Mouse (Mus musculus): ENCODE results near the gene Hist1h4k. TPM values are rescaled to one million over a fixed set of nuclear protein-coding genes. Genes with fewer than 3 reads are reported as not detected.
"Not testable (repeated sequence)": the region's sequence is repeated elsewhere in the genome, so short reads cannot be mapped to it uniquely, and the experiment has no call there.

Hist1h4k gene
- polyA plus RNA-seq, 1 experiment from 2014 or later = 8.9 TPM

DNA sequence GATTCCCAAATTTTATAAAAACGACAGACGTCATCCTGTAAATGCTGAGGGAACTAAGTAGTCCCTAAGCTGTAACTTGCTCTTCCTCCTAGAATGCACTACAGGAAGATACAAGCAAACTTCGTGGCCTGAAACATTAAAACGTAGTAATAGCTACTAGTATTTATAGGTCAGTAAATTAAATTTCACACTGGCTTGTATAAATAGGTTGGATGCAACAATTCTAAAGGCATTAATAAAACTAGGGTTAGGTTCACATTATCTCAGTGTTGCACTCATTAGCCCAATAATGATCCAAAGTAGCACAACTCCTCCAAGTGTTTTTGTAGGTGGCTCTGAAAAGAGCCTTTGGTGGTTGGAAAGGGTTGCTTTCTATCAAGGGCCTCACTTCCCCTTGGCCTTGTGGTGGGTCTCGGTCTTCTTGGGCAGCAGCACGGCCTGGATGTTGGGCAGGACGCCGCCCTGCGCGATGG is 2.8 kb upstream of the Hist1h4k start:
- no peaks in the 10 kb centered on the region for H3K27me3 ChIP-seq
- WGBS = 3% methylated on average over 10 of the region's 10 CpGs

DNA sequence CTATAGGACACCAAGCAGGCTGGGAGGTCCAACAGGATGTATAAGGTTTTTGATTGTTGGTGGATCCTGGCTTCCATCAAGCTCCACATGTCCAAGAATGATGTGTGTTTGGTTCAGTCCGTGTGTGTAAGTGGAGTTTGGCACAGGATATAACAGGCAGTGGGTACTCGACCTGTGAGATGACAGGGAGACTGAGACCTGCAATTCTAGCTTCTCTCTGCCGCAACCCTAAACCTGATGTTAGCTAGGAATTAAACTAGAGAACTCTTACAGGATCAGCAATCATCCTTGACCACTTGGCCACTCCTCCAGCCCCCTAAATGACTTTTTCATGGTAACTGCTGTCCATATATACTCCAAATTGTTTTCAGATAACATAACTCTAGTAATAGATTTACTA is 2.1 kb upstream of the Hist1h4k start:
- peak overlapping the region; percentile 96 for H3K27ac ChIP-seq
- H3K4me3 ChIP-seq = no peak overlapping the region
- ATAC-seq (ENCODE audit: insufficient number of reproducible peaks, insufficient read depth, low FRiP score, low TSS enrichment) = no peak
- WGBS = 40% methylated on average over 3 of the region's 3 CpGs
- H3K27me3 ChIP-seq = no peaks in the 10 kb centered on the region
- no peaks in the 10 kb centered on the region for H3K36me3 ChIP-seq
- H3K4me2 ChIP-seq (replicated peaks) = peak overlapping the region; percentile 69
- no peak overlapping the region for H3K9ac ChIP-seq
- H3K9me3 ChIP-seq = no peaks in the 10 kb centered on the region
- peaks cover 19% of the 10 kb centered on the region for H3K4me1 ChIP-seq

More for the DNA sequence above, 2.8 kb upstream of the Hist1h4k start:
- peak overlapping the region; percentile 49 for H3K9ac ChIP-seq
- peak overlapping the region; percentile 96 for H3K27ac ChIP-seq
- H3K36me3 ChIP-seq = no peaks in the 10 kb centered on the region
- ATAC-seq (ENCODE audit: insufficient number of reproducible peaks, insufficient read depth, low FRiP score, low TSS enrichment) = no peak
- no peaks in the 10 kb centered on the region for H3K9me3 ChIP-seq
- peak overlapping the region; percentile 69 for H3K4me2 ChIP-seq (replicated peaks)
- peaks cover 16% of the 10 kb centered on the region for H3K4me1 ChIP-seq
- H3K4me3 ChIP-seq = peak overlapping the region; percentile 46

DNA sequence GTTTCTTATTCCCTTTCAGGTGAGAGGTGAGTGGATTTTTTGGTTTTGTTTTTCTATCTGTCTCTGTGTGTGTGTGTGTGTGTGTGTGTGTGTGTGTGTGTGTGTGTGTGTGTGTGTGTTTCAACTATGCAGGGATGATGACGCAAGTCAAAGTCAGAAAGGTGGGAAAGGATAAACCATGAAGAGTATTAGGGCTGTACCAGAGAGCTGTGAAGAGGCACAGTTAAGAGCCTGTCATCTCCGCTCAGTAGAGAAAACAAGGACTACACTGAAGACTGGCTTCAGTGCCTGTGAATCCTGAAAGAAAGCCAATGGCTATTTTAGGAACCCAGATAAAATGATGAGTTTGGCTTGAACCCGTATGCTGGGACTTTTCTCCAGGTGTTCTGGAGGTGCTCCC is 1.5 kb upstream of the Hist1h4k start:
- H3K9ac ChIP-seq = no peak overlapping the region
- H3K27ac ChIP-seq = peak overlapping the region; percentile 96

DNA sequence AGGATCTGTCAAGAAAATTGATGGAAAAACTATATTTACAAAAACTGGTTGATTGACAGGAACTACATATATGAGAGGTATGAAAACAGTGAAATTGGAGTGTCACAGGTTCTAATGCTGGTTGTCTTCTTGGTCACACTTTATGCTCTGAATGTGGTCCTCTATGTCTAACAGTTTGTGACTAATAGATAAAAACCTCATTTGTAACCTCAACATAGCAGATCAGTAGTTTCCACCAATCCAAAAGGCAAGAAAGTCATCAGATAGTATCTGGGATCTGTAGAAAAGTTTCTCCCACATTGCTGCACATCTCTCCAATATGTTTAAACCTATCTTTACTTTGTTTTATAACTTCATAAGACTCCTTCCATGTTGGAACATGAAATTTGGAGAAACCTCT is 1.1 kb upstream of the Hist1h4k start:
- Histone ChIP-seq H3K9ac (no peak overlapping the region), H3K27me3 (no peaks in the 10 kb centered on the region), H3K4me3 (no peak overlapping the region), H3K36me3 (no peaks in the 10 kb centered on the region), H3K9me3 (no peaks in the 10 kb centered on the region), H3K27ac (peak overlapping the region; percentile 96), H3K4me1 (peaks cover 20% of the 10 kb centered on the region), H3K4me2 (replicated peaks) (no peak overlapping the region)
- no peak for ATAC-seq (ENCODE audit: insufficient number of reproducible peaks, insufficient read depth, low FRiP score, low TSS enrichment)

More for the DNA sequence above, 1.5 kb upstream of the Hist1h4k start:
- ATAC-seq (ENCODE audit: insufficient number of reproducible peaks, insufficient read depth, low FRiP score, low TSS enrichment) = no peak
- Histone ChIP-seq H3K4me2 (replicated peaks) (no peak overlapping the region; the same call in 1 of the 2 replicates), H3K9me3 (no peaks in the 10 kb centered on the region), H3K4me3 (no peak overlapping the region), H3K4me1 (peaks cover 20% of the 10 kb centered on the region), H3K27me3 (no peaks in the 10 kb centered on the region), H3K36me3 (no peaks in the 10 kb centered on the region)
- WGBS = 74% methylated on average over 3 of the region's 3 CpGs

DNA sequence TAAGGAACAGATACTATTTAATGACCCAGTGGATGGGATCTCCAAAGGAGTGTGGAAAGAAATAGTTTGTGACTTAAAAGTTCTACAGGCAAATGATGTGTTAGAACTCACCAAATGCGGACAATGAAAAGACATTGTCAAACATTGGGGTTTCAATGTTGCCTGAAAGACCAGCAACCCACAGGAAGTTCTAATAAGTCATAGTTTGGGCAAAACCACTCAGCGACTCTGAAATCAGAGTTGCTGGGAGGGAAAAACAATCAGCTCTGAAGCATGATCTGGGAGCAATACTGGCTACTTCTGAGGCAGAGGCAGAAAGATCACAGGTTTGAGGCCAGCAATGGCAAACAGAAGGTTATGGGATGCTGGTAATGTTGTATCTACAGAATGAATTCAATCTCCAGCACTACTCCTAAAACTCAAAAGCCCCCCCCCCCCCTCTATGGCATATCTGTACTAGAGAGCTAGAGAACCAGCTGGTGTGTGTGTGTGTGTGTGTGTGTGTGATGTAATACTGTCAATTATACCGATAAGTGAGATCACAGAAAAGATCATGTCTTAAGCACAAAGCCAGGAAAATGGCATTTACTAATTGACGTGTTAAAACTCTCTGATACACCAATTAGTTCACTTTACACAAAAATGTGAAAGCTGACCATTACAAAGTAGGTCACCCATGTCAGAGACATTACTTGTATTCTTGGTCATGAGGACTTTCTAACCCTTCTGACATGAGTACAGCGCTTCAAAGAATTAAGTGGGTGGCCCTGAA is 732 bp downstream of the Hist1h4k start:
- ATAC-seq (ENCODE audit: insufficient number of reproducible peaks, insufficient read depth, low FRiP score, low TSS enrichment) = no peak
- WGBS = 4% methylated on average over 5 of the region's 5 CpGs

DNA sequence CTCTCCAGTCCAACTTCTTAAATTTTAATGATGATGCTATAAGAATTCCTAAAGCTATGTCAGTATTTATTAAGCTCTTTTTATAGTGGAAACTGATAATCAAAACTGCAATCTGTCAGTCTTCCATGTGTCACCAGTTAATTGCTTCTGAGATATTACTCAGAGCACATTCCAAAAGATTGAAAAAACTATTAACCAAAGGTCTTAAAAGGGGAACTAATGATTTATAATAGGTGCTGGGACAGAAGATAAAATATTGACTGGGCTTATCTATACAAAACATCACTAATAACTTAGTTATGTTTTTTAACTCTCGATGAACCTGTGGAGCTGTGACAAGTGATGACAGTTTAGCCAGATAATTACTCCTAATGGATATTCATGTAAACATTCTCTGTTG is 5.3 kb downstream of the Hist1h4k start:
- no peak for ATAC-seq (ENCODE audit: insufficient number of reproducible peaks, insufficient read depth, low FRiP score, low TSS enrichment)
- no peaks in the 10 kb centered on the region for H3K27me3 ChIP-seq
- 84% methylated on average over 1 of the region's 1 CpGs for WGBS
- H3K9me3 ChIP-seq = no peaks in the 10 kb centered on the region
- H3K4me3 ChIP-seq = no peak overlapping the region
- no peak overlapping the region for H3K4me2 ChIP-seq (replicated peaks)
- H3K36me3 ChIP-seq = no peaks in the 10 kb centered on the region
- H3K4me1 ChIP-seq = peaks cover 6% of the 10 kb centered on the region; the same call in 1 of the 2 replicates
- H3K27ac ChIP-seq = no peak overlapping the region
- no peak overlapping the region for H3K9ac ChIP-seq

More for the DNA sequence above, 732 bp downstream of the Hist1h4k start:
- Histone ChIP-seq H3K4me2 (replicated peaks) (peak overlapping the region; percentile 83), H3K36me3 (no peaks in the 10 kb centered on the region), H3K9ac (peak overlapping the region; percentile 77), H3K27ac (peak overlapping the region; percentile 97), H3K4me1 (peaks cover 20% of the 10 kb centered on the region), H3K27me3 (no peaks in the 10 kb centered on the region), H3K9me3 (no peaks in the 10 kb centered on the region), H3K4me3 (peak overlapping the region; percentile 65)

DNA sequence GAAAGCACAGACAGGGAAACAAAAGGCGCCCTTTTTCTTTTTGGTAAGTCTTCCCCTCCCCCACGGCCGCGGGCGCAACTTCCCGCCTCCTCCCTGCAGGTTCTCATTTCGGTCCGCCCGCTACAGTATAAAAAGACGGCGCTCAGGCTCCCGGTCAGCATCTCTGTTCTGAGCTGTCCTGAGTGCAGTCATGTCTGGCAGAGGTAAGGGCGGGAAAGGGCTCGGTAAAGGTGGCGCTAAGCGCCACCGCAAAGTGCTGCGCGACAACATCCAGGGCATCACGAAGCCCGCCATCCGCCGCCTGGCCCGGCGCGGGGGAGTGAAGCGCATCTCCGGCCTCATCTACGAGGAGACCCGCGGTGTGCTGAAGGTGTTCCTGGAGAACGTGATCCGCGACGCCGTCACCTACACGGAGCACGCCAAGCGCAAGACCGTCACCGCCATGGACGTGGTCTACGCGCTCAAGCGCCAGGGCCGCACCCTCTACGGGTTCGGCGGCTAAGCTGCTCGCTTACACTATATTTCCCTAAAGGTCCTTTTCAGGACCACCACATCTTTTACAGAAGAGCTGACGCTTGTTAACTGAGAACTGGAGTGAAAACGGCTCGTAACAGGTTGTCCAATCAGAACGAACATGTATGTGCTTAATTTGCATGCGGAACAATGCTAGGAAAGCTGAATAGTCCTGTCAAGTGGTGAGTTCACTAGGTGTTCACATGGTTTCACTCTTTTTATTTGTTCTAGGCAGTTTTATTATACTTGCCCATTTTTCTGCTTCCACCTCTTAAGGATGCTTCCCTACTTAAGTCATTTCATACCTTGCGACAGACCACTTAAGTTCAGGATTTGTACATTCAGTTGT is 15.2 kb downstream of the Hist1h4k start, which contains the start of gene Hist1h4j:
Hist1h4j (plus strand) TSS at position 159 of the 862 bp plus-strand sequence.
- not testable (repeated sequence) for H3K27me3 ChIP-seq, H3K36me3 ChIP-seq, H3K9me3 ChIP-seq
- peaks cover 12% of the 10 kb centered on the region for H3K4me1 ChIP-seq
- WGBS = under 1% methylated on average over 44 of the region's 56 CpGs
- H3K4me3 ChIP-seq = peak within 1 kb of the TSS; percentile 55
- ATAC-seq (ENCODE audit: insufficient number of reproducible peaks, insufficient read depth, low FRiP score, low TSS enrichment) = peak; percentile 90
- H3K9ac ChIP-seq = peak within 1 kb of the TSS; percentile 62
- peak within 1 kb of the TSS; percentile 98 for H3K27ac ChIP-seq
- peak within 1 kb of the TSS; percentile 63 for H3K4me2 ChIP-seq (replicated peaks)

DNA sequence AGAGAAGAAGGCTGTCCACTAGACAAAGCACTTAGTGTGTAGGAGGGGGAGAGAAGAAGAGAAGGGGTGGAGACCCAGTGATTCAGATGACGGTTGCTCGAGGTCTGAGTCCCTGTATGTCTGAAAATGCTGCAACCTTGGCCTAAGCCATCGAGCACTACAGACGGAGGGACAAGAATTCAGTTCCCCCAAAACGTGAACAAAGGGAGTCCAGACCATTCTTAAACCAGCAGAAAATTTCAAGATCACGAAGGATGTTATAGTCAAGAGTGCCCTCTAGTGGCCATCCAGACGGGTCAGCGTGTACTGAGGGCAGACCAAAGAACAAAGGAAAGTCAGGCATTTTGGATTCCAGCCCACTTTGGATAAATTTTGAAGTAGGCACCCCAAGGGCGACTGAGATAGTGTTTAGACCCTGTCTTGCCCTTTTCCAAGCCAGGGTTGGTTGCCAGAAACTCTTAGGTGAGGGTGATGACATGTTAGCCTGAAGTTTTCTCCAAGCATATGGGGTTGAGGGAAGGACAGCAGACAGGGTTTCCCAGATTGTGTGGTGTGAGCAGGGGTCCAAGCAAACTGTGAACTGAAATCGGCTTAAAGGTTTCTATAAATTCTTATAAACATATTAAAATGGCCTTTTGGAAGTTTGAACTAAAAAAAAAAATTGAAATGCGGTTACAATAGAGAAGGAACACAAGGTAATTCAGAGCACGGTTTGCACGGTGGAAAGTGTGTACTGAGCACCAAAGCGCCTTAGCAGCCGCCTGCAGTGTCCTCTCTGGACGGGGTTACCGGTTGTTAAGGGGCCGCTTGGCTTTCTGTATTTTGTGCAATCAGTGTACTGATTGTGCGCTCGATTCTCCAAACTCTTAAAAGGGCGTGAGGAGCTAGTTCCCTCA is 16.0 kb downstream of the Hist1h4k start:
- Histone ChIP-seq H3K4me2 (replicated peaks) (peak overlapping the region; percentile 63), H3K4me3 (peak overlapping the region; percentile 55), H3K27ac (peak overlapping the region; percentile 98), H3K9ac (peak overlapping the region; percentile 59), H3K4me1 (peaks cover 12% of the 10 kb centered on the region), H3K9me3 (no peaks in the 10 kb centered on the region), H3K36me3 (no peaks in the 10 kb centered on the region), H3K27me3 (no peaks in the 10 kb centered on the region)
- ATAC-seq (ENCODE audit: insufficient number of reproducible peaks, insufficient read depth, low FRiP score, low TSS enrichment) = peak; percentile 79
- WGBS = under 1% methylated on average over 21 of the region's 21 CpGs

DNA sequence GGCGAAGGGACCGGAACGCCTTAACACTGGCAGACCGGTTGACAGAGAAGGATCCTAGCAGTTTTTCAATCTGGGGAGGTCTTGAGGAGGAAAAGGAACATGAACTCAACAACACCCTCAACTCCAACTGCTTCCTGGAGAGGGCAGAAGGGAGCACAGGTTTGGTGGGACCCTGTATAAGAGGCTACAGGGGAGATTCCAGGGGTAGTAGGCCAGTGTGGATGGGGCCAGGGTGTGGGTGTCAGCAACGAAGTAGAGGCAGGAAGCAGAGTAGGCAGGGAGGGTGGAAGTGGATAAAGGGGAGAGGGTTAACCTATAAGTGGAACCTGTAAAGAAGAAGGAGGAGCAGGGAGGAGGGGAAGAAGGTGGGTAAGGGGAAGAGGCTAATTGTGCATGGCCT is 16.8 kb downstream of the Hist1h4k start:
- Histone ChIP-seq H3K36me3 (no peaks in the 10 kb centered on the region), H3K4me1 (peaks cover 12% of the 10 kb centered on the region), H3K4me2 (replicated peaks) (peak overlapping the region; percentile 63), H3K4me3 (no peak overlapping the region), H3K9ac (0 out of 2 replicates have a peak overlapping the region, but pooled peaks have one; percentile 21), H3K9me3 (no peaks in the 10 kb centered on the region), H3K27me3 (no peaks in the 10 kb centered on the region), H3K27ac (peak overlapping the region; percentile 98)
- no peak for ATAC-seq (ENCODE audit: insufficient number of reproducible peaks, insufficient read depth, low FRiP score, low TSS enrichment)
- 64% methylated on average over 5 of the region's 5 CpGs for WGBS

DNA sequence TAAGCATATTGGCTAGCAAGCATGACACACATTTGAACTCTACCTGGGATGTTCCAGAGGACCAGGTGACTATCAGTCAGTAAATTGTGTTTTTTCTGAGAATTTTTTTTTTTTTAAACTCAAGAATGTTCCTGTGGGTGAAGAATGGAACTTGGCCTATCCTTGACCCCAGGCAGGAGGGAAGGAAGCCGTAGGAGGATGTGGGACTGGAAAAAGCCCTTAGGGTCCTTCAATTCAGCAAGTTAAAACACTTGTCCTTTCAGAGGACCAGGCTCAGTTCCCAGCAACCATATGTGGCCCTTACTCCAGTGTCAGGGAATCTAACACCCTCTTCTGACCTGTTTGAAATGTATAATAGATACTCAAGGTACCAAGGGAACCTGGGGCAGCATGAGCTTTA is 20.8 kb downstream of the Hist1h4k start:
- H3K36me3 ChIP-seq = no peaks in the 10 kb centered on the region
- H3K4me3 ChIP-seq = no peak overlapping the region
- 25% methylated on average over 1 of the region's 1 CpGs for WGBS
- H3K4me2 ChIP-seq (replicated peaks) = no peak overlapping the region
- ATAC-seq (ENCODE audit: insufficient number of reproducible peaks, insufficient read depth, low FRiP score, low TSS enrichment) = no peak
- no peak overlapping the region for H3K9ac ChIP-seq
- no peaks in the 10 kb centered on the region for H3K27me3 ChIP-seq
- H3K27ac ChIP-seq = no peak overlapping the region
- H3K9me3 ChIP-seq = no peaks in the 10 kb centered on the region
- peaks cover 6% of the 10 kb centered on the region; the same call in 1 of the 2 replicates for H3K4me1 ChIP-seq
